Mouse (Mus musculus) ES-E14 (cell line): ENCODE measurements around the gene Slc43a2.

Experiments used
- CHD2 ChIP-seq: IDR thresholded peaks from 2 replicates; pipeline ENCODE4 v1.6.1; 2014; ENCODE audit warnings: mild to moderate bottlenecking, low read depth, low read length, inconsistent platforms
- ZC3H11A ChIP-seq: IDR thresholded peaks from 2 replicates; pipeline ENCODE4 v1.6.1; 2012; ENCODE audit warnings: low read depth, mild to moderate bottlenecking, inconsistent platforms, low read length, borderline replicate concordance

GRCm38 (mm10) chr11:75586963-75587362 is 55.5 kb downstream of the Slc43a2 start:
- TF ChIP-seq CHD2 (no peak), ZC3H11A (no peak)
